Mouse (Mus musculus): ENCODE data around the gene Appl2. TPM values are rescaled to one million over a fixed set of nuclear protein-coding genes. Genes with fewer than 3 reads are reported as not detected.

The Appl2 gene
- total and polyA plus RNA-seq, 2 experiments from 2014 or later, result 25.4 to 39.9 TPM

DNA sequence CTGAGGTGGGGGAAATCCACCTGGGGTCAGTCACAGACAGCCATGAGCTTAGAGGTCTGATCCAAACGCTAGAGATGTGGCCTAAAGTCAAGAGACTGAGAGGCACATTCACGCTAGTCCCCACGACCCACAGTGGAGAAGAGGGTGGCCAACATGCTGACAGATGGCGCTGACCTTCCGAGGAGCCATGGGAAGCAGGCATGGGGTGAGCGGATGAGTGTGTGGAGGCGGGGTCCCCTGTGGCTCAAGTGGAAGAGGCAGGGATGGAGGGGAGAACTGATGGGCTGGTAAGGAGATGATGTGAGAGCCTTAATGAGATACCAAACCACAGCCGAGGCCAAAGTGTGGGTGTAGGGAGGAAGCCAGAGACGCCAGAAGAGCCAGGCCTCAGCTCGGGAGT, 16.8 kb downstream of the Appl2 start:
- ATAC-seq (ENCODE audit: insufficient read depth, low read depth) (no peak), DNase-seq (ENCODE audit: low spot score) (no peak)
- Histone ChIP-seq H3K9me3 (replicated peaks; ENCODE audit: control insufficient read depth, low read length) (no peaks in the 10 kb centered on the region), H3K4me2 (ENCODE audit: low read depth, low read length) (no peak overlapping the region), H3K4me3 (ENCODE audit: low read depth, low read length) (no peak overlapping the region), H3K9ac (replicated peaks; ENCODE audit: low read depth, low read length) (no peak overlapping the region), H3K4me1 (ENCODE audit: control insufficient read depth, insufficient read depth) (peaks cover 15% of the 10 kb centered on the region; the same call in 1 of the 2 replicates), H3K36me3 (replicated peaks; ENCODE audit: control insufficient read depth, insufficient read depth, low read length) (peaks cover 35% of the 10 kb centered on the region), H3K27ac (ENCODE audit: low read depth) (no peak overlapping the region), H3K27me3 (ENCODE audit: control insufficient read depth, insufficient read depth, low read length) (no peaks in the 10 kb centered on the region)
- WGBS, result 80% methylated on average over 10 of the region's 10 CpGs
- no peak for TF ChIP-seq CTCF (IDR thresholded peaks at IDR 0.05; ENCODE audit: low read depth)
- no peak for TF ChIP-seq EP300 (IDR thresholded peaks at IDR 0.05; ENCODE audit: low read depth)

- no peak overlapping the region; the same call in 1 of the 2 replicates for H3K27ac ChIP-seq (ENCODE audit: low read depth)
Measured at GRCm38 (mm10) chr10:83630899-83631298, 17.6 kb downstream of the Appl2 start.

GRCm38 (mm10) chr10:83629878-83630277, 18.7 kb downstream of the Appl2 start:
- H3K4me3 ChIP-seq (ENCODE audit: low read depth, low read length), result no peak overlapping the region
- H3K4me2 ChIP-seq (ENCODE audit: low read depth, low read length), result no peak overlapping the region
- no peaks in the 10 kb centered on the region for H3K4me1 ChIP-seq (ENCODE audit: control insufficient read depth, insufficient read depth)
- H3K27me3 ChIP-seq (ENCODE audit: control insufficient read depth, insufficient read depth, low read length), result no peaks in the 10 kb centered on the region
- H3K9ac ChIP-seq (replicated peaks; ENCODE audit: low read depth, low read length), result no peak overlapping the region
- 95% methylated on average over 5 of the region's 5 CpGs for WGBS
- ATAC-seq (ENCODE audit: insufficient read depth, low read depth) (no peak), DNase-seq (ENCODE audit: low spot score) (no peak)
- no peak for TF ChIP-seq EP300 (IDR thresholded peaks at IDR 0.05; ENCODE audit: low read depth)
- TF ChIP-seq CTCF (IDR thresholded peaks at IDR 0.05; ENCODE audit: low read depth), result no peak
- no peak overlapping the region for H3K27ac ChIP-seq (ENCODE audit: low read depth)
- peaks cover 47% of the 10 kb centered on the region for H3K36me3 ChIP-seq (replicated peaks; ENCODE audit: control insufficient read depth, insufficient read depth, low read length)
- H3K9me3 ChIP-seq (replicated peaks; ENCODE audit: control insufficient read depth, low read length), result no peaks in the 10 kb centered on the region

More at GRCm38 (mm10) chr10:83630899-83631298, 17.6 kb downstream of the Appl2 start:
- DNase-seq (ENCODE audit: low spot score), result peak; percentile 60
- no peaks in the 10 kb centered on the region for H3K9me3 ChIP-seq (replicated peaks; ENCODE audit: control insufficient read depth, low read length)
- no peak overlapping the region for H3K4me3 ChIP-seq (ENCODE audit: low read depth, low read length)
- no peak overlapping the region for H3K9ac ChIP-seq (replicated peaks; ENCODE audit: low read depth, low read length)
- 22% methylated on average over 3 of the region's 3 CpGs for WGBS
- peaks cover 38% of the 10 kb centered on the region for H3K36me3 ChIP-seq (replicated peaks; ENCODE audit: control insufficient read depth, insufficient read depth, low read length)
- TF ChIP-seq EP300 (IDR thresholded peaks at IDR 0.05; ENCODE audit: low read depth) (no peak), CTCF (IDR thresholded peaks at IDR 0.05; ENCODE audit: low read depth) (no peak)
- H3K27me3 ChIP-seq (ENCODE audit: control insufficient read depth, insufficient read depth, low read length), result no peaks in the 10 kb centered on the region
- H3K4me2 ChIP-seq (ENCODE audit: low read depth, low read length), result no peak overlapping the region
- H3K4me1 ChIP-seq (ENCODE audit: control insufficient read depth, insufficient read depth), result peaks cover 7% of the 10 kb centered on the region; the same call in 1 of the 2 replicates
- ATAC-seq (ENCODE audit: insufficient read depth, low read depth), result no peak

DNA sequence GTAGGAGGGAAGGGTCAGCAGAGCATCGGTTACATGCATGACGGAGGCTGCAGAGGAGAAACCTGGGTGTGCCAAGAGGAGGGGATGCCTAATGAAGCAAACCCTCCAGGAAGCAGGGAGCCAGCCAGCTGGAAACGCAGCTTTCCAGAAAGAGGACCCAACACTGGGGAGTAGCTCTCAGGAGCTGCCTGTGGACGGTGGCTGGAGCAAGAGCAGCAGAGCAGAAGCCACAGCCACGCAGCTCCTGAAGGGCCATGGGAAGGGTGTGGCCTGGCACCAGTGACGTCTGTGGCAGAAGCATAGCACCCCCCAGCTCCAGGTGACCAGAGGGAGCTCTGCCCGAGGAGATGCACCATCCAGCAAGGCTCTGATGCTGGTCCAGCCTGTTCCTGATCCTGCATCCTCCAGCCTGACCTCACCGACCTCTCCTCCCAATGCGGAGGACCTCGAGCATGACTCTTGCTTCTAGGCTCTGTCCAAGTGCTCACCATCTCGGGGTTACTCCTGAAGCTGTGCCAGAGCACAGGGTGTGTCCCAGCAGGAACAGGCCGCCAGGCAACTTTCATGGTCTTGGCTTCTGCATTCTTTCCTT, 19.3 kb downstream of the Appl2 start:
- no peak overlapping the region for H3K27ac ChIP-seq (ENCODE audit: low read depth)
- H3K4me3 ChIP-seq (ENCODE audit: low read depth, low read length), result no peak overlapping the region
- H3K36me3 ChIP-seq (replicated peaks; ENCODE audit: control insufficient read depth, insufficient read depth, low read length), result peaks cover 52% of the 10 kb centered on the region
- WGBS, result 82% methylated on average over 12 of the region's 12 CpGs
- H3K9ac ChIP-seq (replicated peaks; ENCODE audit: low read depth, low read length), result no peak overlapping the region
- DNase-seq (ENCODE audit: low spot score) (no peak), ATAC-seq (ENCODE audit: insufficient read depth, low read depth) (no peak)
- no peaks in the 10 kb centered on the region for H3K9me3 ChIP-seq (replicated peaks; ENCODE audit: control insufficient read depth, low read length)
- TF ChIP-seq EP300 (IDR thresholded peaks at IDR 0.05; ENCODE audit: low read depth) (no peak), CTCF (IDR thresholded peaks at IDR 0.05; ENCODE audit: low read depth) (no peak)
- no peaks in the 10 kb centered on the region for H3K27me3 ChIP-seq (ENCODE audit: control insufficient read depth, insufficient read depth, low read length)
- no peaks in the 10 kb centered on the region for H3K4me1 ChIP-seq (ENCODE audit: control insufficient read depth, insufficient read depth)
- no peak overlapping the region for H3K4me2 ChIP-seq (ENCODE audit: low read depth, low read length)

DNA sequence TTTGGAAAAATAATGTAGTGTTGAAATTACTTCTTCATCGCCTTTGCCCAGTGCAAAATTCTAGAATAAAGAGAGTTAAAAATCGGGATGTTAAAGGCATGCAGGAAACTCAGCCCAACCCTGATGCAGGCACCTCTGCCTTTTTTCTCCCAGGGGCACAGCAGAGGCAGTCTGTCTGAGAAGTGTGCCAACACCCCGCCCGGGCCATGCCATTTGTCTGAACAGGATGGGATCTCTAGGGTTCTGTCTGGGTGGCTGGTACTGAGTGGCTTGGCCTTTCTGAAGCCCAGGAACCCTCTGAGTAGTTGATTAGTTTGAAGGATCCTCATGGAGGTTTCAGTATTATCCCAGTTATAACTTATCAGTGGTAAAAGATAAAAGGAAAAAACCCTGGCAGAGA, 20.3 kb downstream of the Appl2 start:
- Histone ChIP-seq H3K9ac (replicated peaks; ENCODE audit: low read depth, low read length) (no peak overlapping the region), H3K4me1 (ENCODE audit: control insufficient read depth, insufficient read depth) (no peaks in the 10 kb centered on the region), H3K27ac (ENCODE audit: low read depth) (no peak overlapping the region), H3K27me3 (ENCODE audit: control insufficient read depth, insufficient read depth, low read length) (no peaks in the 10 kb centered on the region), H3K4me2 (ENCODE audit: low read depth, low read length) (no peak overlapping the region), H3K36me3 (replicated peaks; ENCODE audit: control insufficient read depth, insufficient read depth, low read length) (peaks cover 55% of the 10 kb centered on the region), H3K9me3 (replicated peaks; ENCODE audit: control insufficient read depth, low read length) (no peaks in the 10 kb centered on the region), H3K4me3 (ENCODE audit: low read depth, low read length) (no peak overlapping the region)
- DNase-seq (ENCODE audit: low spot score), result no peak
- WGBS, result 80% methylated on average over 4 of the region's 4 CpGs
- TF ChIP-seq CTCF (IDR thresholded peaks at IDR 0.05; ENCODE audit: low read depth) (no peak), EP300 (IDR thresholded peaks at IDR 0.05; ENCODE audit: low read depth) (no peak)
- ATAC-seq (ENCODE audit: insufficient read depth, low read depth), result no peak

All from heart, postnatal 0 days (tissue).